Mouse (Mus musculus): ENCODE measurements around the gene Arl13a. TPM values are rescaled to one million over a fixed set of nuclear protein-coding genes. Genes with fewer than 3 reads are reported as not detected.

Gene Arl13a
- polyA plus RNA-seq, 2 experiments: not detected

DNA sequence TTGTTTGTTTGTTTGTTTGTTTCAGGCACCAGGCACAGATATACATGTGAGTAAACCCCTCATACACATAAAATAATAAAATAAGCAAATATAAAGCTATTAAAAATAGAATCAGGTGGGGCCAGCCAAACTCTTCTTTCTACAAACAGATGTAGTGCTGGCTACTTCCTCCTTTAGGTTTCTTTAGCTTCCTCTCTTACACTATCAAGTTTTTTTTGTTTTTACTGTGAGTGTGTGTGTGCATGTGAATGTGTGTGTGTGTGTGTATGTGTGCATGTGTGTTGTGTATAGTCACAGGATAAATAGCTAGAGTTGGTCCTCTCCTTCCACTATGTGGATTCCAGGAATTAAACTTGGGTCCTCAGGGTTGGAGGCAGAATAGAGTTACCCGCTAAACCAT is 12.6 kb upstream of the Arl13a start:
- DNase-seq (ENCODE audit: low read depth in 3 of 3, low spot score in 3 of 3): no peak
- Histone ChIP-seq H3K9ac (replicated peaks) (no peak overlapping the region), H3K4me1 (replicated peaks; ENCODE audit: control insufficient read depth in 2 of 2, insufficient read depth in 2 of 2, low read length in 1 of 2) (no peaks in the 10 kb centered on the region), H3K9me3 (ENCODE audit: control insufficient read depth, low read length) (no peaks in the 10 kb centered on the region), H3K27ac (no peak overlapping the region), H3K4me2 (ENCODE audit: low read depth) (no peak overlapping the region), H3K36me3 (replicated peaks; ENCODE audit: control insufficient read depth, insufficient read depth, low read depth) (no peaks in the 10 kb centered on the region), H3K4me3 (ENCODE audit: insufficient read depth in 1 of 2, low read depth in 2 of 2, low read length in 2 of 2) (no peak overlapping the region), H3K27me3 (ENCODE audit: control insufficient read depth, insufficient read depth, low read length) (no peaks in the 10 kb centered on the region)
- TF ChIP-seq EP300 (IDR thresholded peaks at IDR 0.05; ENCODE audit: low read depth) (no peak), CTCF (IDR thresholded peaks at IDR 0.05; ENCODE audit: low read depth) (no peak)
- 71% methylated on average over 1 of the region's 1 CpGs for WGBS (ENCODE audit: insufficient replicate concordance)
- ATAC-seq (ENCODE audit: insufficient read depth): no peak

DNA sequence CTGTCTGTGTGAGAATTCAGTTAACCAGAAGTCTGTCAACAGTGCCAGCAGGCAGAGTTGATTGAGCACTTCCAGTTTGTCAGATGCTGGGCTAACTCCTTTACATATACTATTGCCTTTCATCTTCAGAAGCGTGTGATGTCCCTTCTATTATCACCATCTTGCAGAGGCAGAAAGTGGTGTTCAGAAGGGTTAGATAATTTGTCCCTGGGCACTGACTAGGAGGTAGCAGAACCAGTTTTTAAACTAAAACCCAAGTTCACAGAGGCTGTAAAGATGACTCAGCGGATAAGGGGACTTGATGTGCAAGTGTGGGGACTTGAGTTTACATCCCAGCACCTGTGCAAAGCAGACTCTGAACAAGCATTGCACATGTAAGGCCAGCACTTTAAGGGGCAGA is 21.2 kb downstream of the Arl13a start:
- ATAC-seq (ENCODE audit: insufficient read depth) (peak; percentile 89), DNase-seq (ENCODE audit: low read depth in 3 of 3, low spot score in 3 of 3) (peak; percentile 13 to 29 (median 23))
- Histone ChIP-seq H3K9ac (replicated peaks) (no peak overlapping the region), H3K4me2 (ENCODE audit: low read depth) (no peak overlapping the region), H3K27me3 (ENCODE audit: control insufficient read depth, insufficient read depth, low read length) (no peaks in the 10 kb centered on the region), H3K4me3 (ENCODE audit: insufficient read depth in 1 of 2, low read depth in 2 of 2, low read length in 2 of 2) (no peak overlapping the region), H3K9me3 (ENCODE audit: control insufficient read depth, low read length) (no peaks in the 10 kb centered on the region), H3K27ac (no peak overlapping the region; the same call in 1 of the 2 replicates), H3K4me1 (replicated peaks; ENCODE audit: control insufficient read depth in 2 of 2, insufficient read depth in 2 of 2, low read length in 1 of 2) (0 out of 4 replicates have a peak, but pooled peaks cover 0 to 2% of the 10 kb centered on the region in 2 experiments), H3K36me3 (replicated peaks; ENCODE audit: control insufficient read depth, insufficient read depth, low read depth) (no peaks in the 10 kb centered on the region)
- 46% methylated on average over 2 of the region's 2 CpGs for WGBS (ENCODE audit: insufficient replicate concordance)
- TF ChIP-seq CTCF (IDR thresholded peaks at IDR 0.05; ENCODE audit: low read depth): no peak
- peak; percentile 26; the same call in 1 of the 2 replicates for TF ChIP-seq EP300 (IDR thresholded peaks at IDR 0.05; ENCODE audit: low read depth)

DNA sequence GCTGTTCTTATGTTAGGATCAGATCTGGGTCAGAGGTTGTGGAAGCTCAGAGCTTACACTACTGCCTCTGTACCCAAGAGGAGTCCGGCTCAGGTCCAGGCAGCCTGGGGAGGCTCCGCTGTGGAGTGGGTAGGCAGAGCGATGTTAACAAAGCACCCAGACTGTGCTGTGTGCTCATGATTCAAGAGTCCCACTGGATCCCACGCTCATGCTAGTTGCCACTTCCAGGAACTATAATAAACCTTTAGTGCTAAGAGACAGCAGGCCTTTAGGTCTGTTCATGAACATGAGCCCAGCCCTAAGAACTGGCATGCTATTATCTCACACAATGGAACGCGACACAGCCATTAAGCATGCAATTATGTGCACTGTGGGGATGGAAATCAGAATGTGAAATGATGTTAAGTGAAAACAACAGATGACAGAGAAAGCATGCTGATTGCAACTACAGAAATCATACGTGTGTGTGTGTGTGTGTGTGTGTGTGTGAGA is 23.9 kb downstream of the Arl13a start:
- H3K4me2 ChIP-seq (ENCODE audit: low read depth): no peak overlapping the region
- 75% methylated on average over 7 of the region's 7 CpGs for WGBS (ENCODE audit: insufficient replicate concordance)
- no peaks in the 10 kb centered on the region for H3K27me3 ChIP-seq (ENCODE audit: control insufficient read depth, insufficient read depth, low read length)
- no peak for DNase-seq (ENCODE audit: low read depth in 3 of 3, low spot score in 3 of 3)
- H3K9me3 ChIP-seq (ENCODE audit: control insufficient read depth, low read length): no peaks in the 10 kb centered on the region
- H3K4me1 ChIP-seq (replicated peaks; ENCODE audit: control insufficient read depth in 2 of 2, insufficient read depth in 2 of 2, low read length in 1 of 2): 0 out of 4 replicates have a peak, but pooled peaks cover 0 to 2% of the 10 kb centered on the region in 2 experiments
- no peak overlapping the region for H3K27ac ChIP-seq
- no peak for ATAC-seq (ENCODE audit: insufficient read depth)
- TF ChIP-seq CTCF (IDR thresholded peaks at IDR 0.05; ENCODE audit: low read depth) (no peak), EP300 (IDR thresholded peaks at IDR 0.05; ENCODE audit: low read depth) (no peak)
- H3K9ac ChIP-seq (replicated peaks): no peak overlapping the region
- H3K36me3 ChIP-seq (replicated peaks; ENCODE audit: control insufficient read depth, insufficient read depth, low read depth): no peaks in the 10 kb centered on the region
- H3K4me3 ChIP-seq (ENCODE audit: insufficient read depth in 1 of 2, low read depth in 2 of 2, low read length in 2 of 2): no peak overlapping the region

DNA sequence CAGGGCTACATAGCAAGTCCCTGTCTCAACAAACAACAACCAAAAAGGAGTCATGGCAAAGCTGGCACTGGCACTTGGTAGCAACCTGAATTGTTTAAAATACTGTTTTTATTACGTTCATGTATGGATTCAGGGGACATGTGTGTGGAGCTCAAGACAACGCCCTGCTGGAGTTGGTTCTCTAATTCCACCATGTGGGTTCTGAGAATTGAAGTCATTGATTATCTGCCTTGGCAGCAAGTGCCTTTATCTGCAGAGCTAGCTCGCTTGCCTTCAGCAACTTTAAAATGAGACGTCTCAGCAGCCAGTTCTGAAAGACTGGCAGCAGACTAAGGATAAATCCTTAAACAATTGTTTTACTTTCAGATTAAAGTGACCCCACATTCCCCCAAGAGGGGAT is 30.9 kb downstream of the Arl13a start:
- 27% methylated on average over 4 of the region's 4 CpGs for WGBS (ENCODE audit: insufficient replicate concordance)
- ATAC-seq (ENCODE audit: insufficient read depth): peak; percentile 80

DNA sequence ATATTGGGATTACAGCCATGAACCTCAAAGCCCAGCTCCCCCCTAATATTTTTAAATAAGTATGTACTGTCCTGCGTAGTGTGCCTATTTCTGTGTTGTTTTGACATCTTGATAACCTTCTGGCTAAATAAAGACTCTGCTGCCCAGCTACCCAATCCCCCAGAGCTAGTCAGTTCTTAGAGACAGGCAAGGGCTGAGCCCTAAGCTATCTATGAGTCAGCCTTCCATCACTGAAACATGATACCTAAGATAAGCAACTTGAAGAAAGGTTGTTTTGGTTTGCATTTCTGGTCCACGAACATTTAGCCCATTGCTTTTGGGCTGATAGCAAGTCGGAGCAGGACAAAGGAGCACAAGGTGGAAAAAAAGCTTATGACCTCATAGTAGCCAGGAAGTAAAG is 33.3 kb downstream of the Arl13a start:
- Histone ChIP-seq H3K9ac (replicated peaks) (no peak overlapping the region), H3K4me3 (ENCODE audit: insufficient read depth in 1 of 2, low read depth in 2 of 2, low read length in 2 of 2) (no peak overlapping the region), H3K27ac (no peak overlapping the region), H3K27me3 (ENCODE audit: control insufficient read depth, insufficient read depth, low read length) (no peaks in the 10 kb centered on the region), H3K4me1 (replicated peaks; ENCODE audit: control insufficient read depth in 2 of 2, insufficient read depth in 2 of 2, low read length in 1 of 2) (peaks cover 0 to 13% of the 10 kb centered on the region in 2 experiments; a peak in 2 of 4 replicates), H3K36me3 (replicated peaks; ENCODE audit: control insufficient read depth, insufficient read depth, low read depth) (no peaks in the 10 kb centered on the region), H3K4me2 (ENCODE audit: low read depth) (no peak overlapping the region), H3K9me3 (ENCODE audit: control insufficient read depth, low read length) (no peaks in the 10 kb centered on the region)
- DNase-seq (ENCODE audit: low read depth in 3 of 3, low spot score in 3 of 3) (no peak), ATAC-seq (ENCODE audit: insufficient read depth) (no peak)
- TF ChIP-seq CTCF (IDR thresholded peaks at IDR 0.05; ENCODE audit: low read depth) (no peak), EP300 (IDR thresholded peaks at IDR 0.05; ENCODE audit: low read depth) (no peak)
- 43% methylated on average over 3 of the region's 3 CpGs for WGBS (ENCODE audit: insufficient replicate concordance)

More for the DNA sequence above, 30.9 kb downstream of the Arl13a start:
- H3K9me3 ChIP-seq (ENCODE audit: control insufficient read depth, low read length): no peaks in the 10 kb centered on the region
- no peak overlapping the region for H3K9ac ChIP-seq (replicated peaks)
- TF ChIP-seq CTCF (IDR thresholded peaks at IDR 0.05; ENCODE audit: low read depth) (no peak), EP300 (IDR thresholded peaks at IDR 0.05; ENCODE audit: low read depth) (no peak)
- no peak overlapping the region for H3K4me3 ChIP-seq (ENCODE audit: insufficient read depth in 1 of 2, low read depth in 2 of 2, low read length in 2 of 2)
- H3K4me2 ChIP-seq (ENCODE audit: low read depth): peak overlapping the region; percentile 12; the same call in 1 of the 2 replicates
- H3K27ac ChIP-seq: no peak overlapping the region
- no peaks in the 10 kb centered on the region for H3K36me3 ChIP-seq (replicated peaks; ENCODE audit: control insufficient read depth, insufficient read depth, low read depth)
- no peaks in the 10 kb centered on the region for H3K27me3 ChIP-seq (ENCODE audit: control insufficient read depth, insufficient read depth, low read length)
- peaks cover 0 to 13% of the 10 kb centered on the region in 2 experiments; a peak in 2 of 4 replicates for H3K4me1 ChIP-seq (replicated peaks; ENCODE audit: control insufficient read depth in 2 of 2, insufficient read depth in 2 of 2, low read length in 1 of 2)
- DNase-seq (ENCODE audit: low read depth in 3 of 3, low spot score in 3 of 3): peak; percentile 7 to 17 (median 16)
